Mouse (Mus musculus) adipocyte (in vitro differentiated cells): ENCODE data around the gene Glud1.

ENCODE experiments used
- DNase-seq: peaks from one replicate; pipeline ENCODE4 v3.0.0-alpha.2; 2016; ENCODE audit warnings: low spot score

Glud1 gene

DNA sequence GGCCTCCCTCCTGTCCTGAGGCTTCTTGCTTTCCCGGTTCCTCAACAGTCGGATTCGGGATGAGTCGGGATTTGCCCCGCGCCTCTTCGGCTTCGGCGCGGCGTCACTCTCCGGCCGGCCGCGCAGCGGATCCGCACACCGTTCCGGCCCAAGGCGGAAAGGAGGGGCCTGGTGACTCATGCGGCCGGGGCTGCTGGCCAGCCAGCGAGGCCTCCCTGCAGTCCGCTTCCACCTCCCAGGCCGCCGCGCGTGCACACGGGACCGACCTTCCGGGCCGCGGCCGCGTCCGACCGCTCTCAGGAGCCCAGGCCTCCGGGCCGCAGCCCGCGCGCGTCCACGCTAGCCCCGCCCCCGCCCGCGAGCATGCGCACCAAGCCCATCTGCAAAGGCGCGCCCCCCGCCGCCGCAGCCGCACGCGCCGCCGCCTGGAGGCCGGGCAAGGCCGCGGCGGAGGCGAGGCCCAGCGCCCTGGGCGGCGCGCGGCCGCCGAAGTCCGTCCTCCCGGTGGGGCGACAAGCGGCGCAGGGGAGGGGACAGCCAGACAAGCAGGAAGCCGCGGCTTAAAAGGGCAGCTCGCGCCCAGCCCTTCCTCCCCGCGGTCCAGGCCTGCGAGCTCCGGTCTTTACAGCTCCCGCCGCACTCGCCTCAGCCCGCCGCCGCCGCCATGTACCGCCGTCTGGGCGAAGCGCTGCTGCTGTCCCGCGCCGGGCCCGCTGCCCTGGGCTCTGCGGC, at the start of gene Glud1, which contains the start of gene Shld2:
Gene Glud1 (plus strand): TSS at position 494 of the 732 bp plus-strand sequence.
Gene Shld2 (minus strand): TSS at position 260 of the 732 bp plus-strand sequence.
- peak; percentile 93 for DNase-seq

DNA sequence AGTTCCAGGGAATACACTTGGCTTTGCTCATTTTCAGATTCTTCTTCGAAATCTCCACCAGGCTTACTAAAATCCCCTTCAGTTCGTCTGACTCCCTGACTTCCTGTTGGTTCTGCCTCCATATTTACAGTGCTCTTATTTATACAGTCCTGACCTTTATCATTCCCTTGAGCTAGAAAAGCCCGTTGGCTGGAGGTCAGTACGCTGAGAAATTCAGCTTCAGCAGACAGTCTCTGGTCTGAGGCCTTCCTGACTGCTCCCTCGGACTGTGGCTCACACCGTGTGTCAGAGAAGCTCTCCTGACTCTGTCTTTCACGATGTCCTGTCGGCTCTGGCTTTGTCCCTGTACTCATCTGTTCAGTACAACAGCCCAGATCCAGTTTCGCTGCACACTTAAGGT, 42.5 kb upstream of the Glud1 start:
- DNase-seq = no peak

DNA sequence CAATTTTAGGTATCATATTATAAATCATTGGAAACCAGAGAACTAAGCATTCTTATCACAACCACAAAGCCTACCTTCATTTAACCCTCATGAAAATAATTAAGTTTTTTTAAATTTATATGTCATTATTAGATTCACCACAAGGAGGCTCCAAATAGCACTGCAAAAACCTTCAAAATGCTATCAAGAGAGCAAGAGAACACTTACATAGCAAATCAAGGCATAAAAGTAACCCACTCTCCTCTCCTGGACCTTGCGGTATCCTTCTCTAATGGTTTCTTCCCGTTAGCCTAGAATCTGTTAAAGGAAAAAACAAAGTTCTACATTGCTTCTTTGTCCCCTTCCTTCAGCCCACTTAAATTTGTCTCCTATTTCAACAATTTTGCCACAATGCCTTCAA, 37.2 kb upstream of the Glud1 start:
- peak; percentile 45 for DNase-seq

DNA sequence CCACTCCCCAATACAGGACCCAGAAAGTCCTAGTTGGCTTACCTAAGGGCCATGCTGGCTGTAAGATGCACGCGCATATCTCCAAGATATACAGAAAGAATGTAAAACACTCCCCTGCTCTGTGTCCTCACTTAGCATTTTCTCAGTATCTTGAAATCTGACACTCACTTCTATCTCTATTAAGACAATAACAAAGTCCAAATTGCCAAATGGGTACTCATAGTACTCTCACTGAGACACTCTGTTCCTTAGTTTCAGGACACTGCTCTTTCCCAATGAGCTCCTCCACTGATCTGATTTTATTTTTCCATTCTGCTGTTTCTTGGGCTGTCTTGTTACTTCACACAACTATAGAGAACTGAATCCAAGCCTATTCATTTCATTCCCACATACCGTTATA, 36.4 kb upstream of the Glud1 start:
- DNase-seq = peak; percentile 23

DNA sequence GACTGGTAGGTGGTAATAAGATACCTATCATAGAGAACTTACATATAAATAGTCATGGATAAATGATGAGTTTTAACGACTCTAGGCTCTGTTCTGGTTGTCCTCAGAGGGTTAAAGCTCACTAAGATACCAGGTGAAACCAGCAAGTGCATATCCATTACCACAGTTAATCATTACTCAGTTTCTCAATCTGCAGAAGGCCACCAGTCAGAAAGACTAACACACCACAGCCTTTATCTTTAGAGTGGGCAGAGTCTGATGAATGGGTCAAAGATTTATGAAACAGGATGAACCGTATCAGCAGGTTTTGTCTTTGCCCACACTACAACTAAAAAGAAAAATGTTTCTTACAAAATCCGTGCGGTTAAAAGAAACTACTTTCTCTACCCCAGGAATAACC, 35.3 kb upstream of the Glud1 start:
- DNase-seq = no peak

DNA sequence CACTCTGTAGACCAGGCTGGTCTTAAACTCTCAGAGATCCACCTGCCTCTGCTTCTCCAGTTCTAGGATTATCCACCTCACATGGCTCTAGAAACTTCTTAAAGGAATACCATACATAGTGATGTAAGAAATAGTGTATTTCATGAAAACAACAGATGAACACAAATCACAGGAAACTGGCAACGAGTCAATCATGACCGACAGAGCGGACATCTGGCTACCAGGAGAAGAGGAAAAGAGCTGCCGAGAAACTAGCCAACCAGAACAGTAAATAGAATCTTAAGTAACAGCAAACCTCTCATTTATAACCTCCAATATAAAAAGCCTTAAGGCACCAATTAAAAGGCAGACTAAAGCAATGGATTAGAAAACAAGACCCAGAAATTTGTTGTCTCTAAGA, 30.8 kb upstream of the Glud1 start:
- peak; percentile 28 for DNase-seq

DNA sequence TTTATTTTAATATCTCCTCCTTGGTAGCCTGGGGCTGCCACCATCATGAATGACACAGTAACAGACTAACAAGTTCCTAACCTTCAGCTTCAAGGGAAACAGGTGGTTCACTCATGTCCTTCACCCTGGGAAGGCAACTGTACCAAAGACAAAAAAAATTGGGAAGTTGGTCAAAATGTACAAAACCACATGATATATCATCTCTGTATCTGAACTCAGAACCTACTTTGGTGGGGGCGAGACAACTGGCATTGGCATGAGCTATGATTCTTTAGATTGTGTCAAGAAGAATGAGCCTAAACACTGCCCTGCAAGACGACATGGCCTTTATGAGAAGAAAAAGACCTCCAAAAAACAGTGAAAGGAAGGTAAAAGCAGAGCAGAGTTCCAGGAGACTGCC, 29.7 kb upstream of the Glud1 start:
- no peak for DNase-seq

DNA sequence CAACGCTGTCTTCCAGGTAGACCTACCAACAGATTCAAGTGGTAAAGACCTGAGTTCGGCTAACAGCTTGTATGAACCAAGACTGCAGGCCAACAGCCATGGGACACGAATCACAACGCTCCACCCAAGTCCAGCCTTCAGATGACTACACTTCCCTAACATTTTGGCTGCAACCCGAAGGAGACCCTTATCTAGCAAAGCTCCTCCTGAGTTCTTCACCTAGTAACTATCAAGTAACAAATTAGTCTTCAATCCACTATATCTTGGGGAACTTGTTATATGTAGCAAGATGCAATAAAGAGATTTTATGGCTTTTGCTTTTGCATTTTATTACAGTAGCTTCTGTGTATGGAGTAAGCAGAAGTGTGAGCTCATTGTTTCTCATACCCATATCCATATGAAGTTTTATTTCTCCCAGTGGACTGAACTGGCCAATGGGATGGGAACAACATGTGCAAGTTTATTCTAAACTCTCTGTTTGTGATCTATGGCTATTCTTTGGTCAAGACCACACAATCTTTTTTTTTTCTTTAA, 28.7 kb upstream of the Glud1 start:
- DNase-seq = no peak

DNA sequence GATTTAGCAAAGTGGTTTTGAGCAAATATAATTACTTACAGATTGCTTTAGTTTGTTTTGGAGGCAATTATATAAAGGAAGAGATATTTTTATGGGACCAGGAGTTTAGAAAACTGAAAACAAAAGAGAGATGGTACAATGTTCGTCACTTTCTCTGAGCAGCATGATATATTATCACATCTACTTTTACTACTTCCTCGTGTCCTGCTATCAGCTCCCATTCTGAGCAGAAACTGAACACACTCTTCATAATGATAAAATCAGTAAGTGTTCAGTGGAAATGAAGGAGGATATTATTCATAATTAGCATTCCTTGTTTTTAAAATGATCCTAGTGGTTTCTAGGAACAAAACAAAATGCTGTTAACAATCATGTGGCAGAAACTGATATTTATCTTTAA, 22.1 kb upstream of the Glud1 start:
- no peak for DNase-seq

DNA sequence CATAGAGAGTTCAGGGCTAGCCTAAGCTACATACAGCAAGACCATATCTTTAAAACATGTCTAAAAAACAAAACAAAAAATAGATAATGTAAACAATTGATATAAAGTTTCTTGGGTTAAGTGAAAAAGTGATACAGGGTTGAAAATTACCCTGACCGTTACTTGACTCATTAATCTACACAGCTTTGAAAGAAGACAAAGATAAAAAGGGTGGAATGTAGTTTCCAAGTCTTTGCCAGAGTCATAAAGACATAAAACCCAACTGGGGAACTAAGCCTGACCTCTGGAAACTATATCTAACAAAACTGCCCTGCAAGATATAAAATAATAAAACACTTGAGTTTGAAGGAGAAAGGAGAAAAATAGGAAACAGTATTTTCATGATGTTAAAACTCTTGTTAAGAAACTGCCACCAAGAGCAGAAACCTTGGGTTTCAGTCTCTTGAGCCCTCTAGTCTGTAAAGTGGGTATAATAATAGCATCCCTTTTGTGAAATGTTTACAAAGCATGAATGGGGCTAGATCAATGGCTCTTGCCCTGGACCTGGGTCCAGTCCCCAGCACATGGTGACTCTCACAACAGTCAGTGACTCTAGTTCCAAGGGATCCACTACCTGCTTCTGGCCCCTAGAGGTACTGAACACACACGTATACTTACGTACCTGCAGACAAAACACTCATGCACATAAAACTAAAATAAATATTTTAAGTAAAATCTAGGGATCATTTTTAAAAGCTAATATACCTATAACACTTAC, 21.1 kb upstream of the Glud1 start:
- DNase-seq = no peak

DNA sequence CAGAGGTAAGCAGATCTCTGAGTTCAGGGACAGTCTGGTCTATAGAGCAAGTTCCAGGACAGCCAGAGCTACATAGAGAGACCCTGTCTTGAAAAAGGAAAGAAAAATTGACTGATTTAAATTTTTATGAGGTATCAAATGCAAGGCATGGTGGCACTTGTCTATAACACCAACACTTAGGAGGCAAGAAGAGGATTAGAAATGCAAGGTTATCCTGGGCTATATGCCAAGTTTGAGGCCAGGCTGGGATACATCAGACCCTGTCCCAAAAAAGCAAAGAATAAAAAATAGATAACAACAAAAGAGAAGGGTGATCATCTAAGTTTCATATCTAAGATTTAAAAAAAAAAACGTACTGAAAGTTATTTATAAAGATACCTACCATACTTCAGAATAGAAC, 20.3 kb upstream of the Glud1 start:
- no peak for DNase-seq

DNA sequence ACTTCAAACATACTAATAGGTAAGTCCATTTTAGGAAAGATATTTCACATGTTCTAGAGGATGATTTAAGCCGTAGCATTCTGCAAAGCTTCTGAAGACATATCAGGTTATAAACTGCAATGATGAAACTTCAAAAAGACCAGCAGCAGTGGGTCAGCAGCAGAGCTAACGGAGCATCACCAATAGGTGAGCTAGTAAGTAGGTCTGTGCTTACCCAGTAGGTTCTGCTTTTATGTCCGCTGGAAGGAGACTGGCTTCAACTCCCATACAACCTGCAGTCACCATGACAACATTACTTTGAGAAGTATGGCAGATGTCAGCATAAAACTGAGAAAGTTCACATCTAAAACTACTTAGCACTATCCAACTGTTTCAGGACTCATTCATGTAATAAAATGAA, 16.9 kb upstream of the Glud1 start:
- DNase-seq = no peak

DNA sequence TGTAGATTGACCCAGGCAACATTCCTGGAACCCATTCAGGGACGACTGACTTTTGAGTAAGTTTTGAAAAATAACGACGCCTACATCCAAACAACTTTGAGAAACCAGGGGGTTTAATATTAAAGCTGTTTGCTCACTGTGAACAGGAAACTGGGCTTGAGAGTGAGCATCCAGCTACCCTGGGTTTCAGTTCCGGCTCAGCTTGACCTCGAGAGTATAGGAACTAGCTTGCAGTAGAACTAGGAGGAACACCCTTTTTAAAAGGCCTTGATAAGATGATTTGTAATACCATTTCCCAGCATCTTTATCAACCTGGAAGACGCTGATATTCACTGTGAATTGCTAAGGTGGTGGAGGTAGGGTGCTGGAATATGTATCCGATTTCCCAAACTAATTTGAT, 14.2 kb upstream of the Glud1 start:
- no peak for DNase-seq

DNA sequence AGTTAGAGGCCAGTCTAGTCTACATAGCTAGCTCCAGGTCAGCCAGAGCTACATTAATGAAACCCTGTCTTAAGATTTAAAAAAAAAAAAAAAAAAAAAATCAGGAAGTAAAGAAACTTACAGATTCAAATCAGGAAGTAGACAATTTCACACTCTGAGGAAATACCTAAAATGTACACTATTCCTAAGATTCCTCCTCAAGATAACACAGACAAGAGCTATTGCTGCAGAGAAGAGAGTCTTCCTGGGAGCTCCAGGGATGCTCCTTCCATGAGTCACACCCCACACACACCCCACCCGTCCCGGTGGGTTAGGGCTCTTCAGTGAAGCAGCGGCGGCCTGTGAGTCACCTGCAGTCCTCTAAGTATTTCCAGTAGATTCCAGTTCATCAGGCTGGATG, 13.5 kb upstream of the Glud1 start:
- DNase-seq = no peak

DNA sequence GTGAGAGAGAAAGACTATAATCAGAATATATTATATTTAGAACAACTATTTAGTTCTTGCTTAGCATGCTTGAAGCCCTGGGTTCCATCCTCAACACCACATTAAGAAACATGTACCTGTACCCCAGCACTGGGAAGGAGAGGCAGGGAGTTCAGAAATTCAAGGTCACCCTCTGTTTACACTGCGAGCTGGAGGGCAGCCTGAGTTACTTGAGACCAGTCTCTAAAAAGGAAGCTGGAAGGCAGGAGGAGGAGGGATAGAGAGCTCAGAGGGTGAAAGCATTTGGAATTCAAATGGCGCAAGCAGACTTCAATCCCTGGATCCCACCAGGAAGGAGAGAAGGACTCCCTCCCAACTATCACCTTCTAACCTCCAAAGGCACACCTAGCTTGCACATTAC, 12.9 kb upstream of the Glud1 start:
- no peak for DNase-seq

DNA sequence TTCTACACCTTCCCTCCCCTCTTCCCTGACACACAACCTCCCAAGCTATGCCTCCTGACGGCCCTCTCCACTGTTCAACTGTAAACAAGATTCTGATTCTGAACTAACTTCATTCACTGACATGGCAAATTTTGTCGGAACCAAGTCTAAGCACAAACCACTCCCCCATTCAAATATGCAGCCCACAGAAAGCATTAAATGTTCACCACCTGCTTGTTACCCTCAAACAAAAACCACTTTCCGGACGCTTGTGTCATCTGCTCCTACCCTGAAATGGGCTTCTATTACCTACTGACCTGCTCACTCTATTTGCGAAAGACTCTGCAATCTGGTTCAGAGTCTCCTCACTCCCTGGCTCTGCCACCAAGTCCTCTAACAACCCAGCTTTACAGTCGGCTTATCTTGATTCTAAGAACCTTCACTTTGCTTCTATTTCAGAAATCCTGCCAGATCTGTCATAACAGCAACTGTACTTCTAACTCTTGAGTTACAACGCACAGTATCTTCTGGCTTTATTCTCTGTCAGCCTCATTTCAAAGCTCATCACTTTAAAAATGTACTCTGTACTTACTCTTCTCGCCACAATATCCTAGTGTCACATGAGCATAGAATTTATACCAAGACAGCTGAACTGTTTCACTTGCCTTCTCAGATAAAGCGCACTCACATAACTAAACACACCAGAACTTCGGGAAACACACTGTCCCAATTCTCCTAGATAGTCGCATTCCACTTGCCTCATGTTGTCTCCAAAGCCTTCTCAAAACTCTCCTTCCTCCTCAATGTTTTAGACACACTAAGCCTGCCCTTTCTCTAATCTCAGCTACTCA, 11.4 kb upstream of the Glud1 start:
- no peak for DNase-seq

DNA sequence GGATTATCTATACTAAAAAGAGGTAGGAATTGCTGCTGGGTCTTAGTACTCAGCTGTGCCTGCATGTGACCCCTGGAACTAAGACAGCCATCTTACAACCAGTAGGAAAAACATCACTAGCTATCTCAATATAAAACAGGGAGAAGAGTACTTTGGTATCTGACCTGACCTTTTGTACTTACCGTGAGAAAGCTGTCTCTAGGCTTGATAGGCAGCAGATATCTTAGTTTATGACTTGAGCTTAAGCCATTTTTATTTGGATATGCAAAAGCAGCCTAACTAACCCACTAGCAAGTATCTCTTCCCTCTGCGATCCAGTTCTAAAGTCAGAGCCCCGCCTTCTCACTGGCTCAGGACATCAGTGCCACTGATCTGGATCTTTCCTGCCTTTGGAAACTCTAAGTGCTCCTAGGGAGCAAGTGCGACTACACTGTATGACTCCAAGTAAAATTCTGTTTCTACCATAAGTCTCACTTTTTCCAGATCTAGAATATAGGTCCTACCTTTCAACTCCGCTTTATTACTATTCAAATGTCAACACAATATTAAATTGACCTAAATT, 7.8 kb upstream of the Glud1 start:
- DNase-seq = no peak

DNA sequence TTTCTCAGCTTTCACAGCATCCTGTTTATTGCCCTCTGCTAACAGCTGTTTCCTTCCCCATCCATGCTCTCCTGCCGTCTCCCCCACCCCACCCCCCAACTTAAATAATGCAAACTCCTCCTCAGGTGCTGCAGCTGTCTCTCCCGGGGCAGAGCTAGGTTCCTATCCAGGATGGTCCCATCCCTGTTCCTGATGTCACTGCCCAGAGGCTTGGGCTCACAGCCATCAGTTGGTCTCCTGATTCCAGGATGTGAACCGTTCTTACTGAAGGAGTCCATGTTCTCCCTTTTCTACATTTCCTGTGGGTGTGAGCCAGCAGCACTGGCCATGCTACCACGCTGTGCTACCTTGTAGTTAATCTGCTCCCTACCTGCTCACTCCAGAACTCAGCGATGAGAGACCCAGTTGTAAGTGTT, 7.3 kb upstream of the Glud1 start:
- DNase-seq = no peak

DNA sequence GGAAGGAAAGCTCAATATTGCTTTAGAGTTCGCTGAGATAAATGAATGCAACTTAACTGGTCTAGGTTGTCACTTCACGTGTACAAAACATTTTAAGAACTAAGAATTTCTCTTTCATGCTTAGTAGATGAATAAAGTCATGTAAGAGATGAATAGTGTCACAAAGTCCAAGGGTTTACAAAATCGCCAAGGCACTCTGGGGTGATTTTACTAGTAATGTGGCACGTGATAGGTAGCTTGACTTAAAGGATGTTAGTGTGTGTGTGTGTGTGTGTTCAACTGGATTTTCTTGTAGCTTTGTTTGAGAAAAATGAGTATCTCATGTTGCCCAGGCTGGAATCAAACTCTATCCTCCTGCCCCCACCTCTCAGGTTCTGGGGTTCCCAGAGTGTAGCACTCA, 1.3 kb upstream of the Glud1 start:
- no peak for DNase-seq

DNA sequence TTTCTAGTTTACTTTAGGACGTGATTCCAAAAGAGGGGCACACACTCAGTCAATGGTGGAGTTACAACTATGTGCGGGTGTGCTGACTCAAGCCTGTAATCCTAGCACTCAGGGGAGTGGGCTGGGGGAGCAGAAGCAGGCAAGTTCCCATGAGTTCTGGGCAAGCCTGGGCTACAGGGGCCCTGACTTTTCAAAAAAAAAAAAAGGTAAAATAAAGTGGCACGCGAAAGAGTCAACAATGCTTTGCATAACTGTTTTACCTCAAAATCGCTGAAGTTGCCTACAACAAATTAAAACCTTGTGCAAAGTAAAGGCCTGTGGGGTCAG, 657 bp upstream of the Glud1 start:
- DNase-seq = no peak

DNA sequence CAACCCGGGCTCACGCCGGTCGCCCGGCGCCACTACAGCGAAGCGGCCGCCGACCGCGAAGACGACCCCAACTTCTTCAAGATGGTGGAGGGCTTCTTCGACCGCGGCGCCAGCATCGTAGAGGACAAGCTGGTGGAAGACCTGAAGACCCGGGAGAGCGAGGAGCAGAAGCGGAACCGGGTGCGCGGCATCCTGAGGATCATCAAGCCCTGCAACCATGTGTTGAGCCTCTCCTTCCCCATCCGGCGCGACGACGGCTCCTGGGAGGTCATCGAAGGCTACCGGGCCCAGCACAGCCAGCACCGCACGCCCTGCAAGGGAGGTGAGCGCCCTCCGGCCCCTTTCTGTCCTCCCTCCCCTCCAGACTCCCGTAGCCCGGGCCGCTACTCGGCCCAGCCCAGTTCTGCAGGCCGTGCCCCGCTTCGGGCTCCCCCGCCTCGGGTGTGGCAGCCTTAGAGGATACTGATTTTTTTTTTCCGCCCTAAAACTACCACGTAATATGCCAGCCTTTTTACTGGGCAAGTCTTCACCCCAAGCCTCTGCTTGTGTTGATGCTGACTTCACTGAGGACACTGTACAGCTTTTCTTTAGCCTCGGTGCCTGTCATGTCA, 599 bp downstream of the Glud1 start:
- DNase-seq = peak; percentile 47

DNA sequence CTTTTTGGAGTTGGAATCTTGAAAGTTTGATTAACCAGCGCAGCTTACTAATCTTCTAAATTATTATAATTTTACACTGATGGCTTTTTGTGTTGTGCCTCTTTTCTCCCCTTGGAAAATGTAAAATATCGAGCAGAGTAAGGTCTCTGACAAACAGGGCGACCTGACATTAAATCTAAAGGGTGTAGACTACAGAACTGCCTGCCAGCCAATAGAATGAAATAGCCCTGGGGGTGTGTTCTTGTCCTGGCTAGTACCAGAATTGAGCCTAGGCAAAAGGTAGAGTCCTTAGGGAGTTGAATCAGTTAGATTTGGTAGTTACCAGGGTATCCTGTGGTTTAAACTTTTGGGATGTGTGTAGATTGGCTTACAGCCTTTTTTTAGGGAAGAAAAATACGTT, 1.2 kb downstream of the Glud1 start:
- peak; percentile 53 for DNase-seq
